Mouse (Mus musculus) liver, embryonic 14.5 days (tissue): Measurements from ENCODE around the gene Sh3tc1. TPM values are rescaled to one million over a fixed set of nuclear protein-coding genes. Genes with fewer than 3 reads are reported as not detected.

Experiments
- ATAC-seq: fragments of 200-750 bp; cut with Nextera tagmentation; 2 replicates; pipeline ENCODE4 v1.8.0; 2017; ENCODE audit warnings: moderate number of reproducible peaks, mild to moderate bottlenecking, moderate library complexity; ENCODE audit not compliant: insufficient read depth
- DNase-seq, 3 experiments: peaks; one replicate each; pipeline ENCODE4 v3.0.0-alpha.2; 2012 to 2013; ENCODE audit warnings: low read depth in 3 of 3, low spot score in 3 of 3
- H3K27ac ChIP-seq: fragments of 300-500 bp; sonication (generic); 2 replicates; pipeline ENCODE4 v1.5.1; 2014; ENCODE audit warnings: moderate library complexity, mild to moderate bottlenecking, control low read depth, inconsistent platforms
- H3K27me3 ChIP-seq: fragments of 300-500 bp; sonication (generic); 2 replicates; pipeline ENCODE4 v1.6.1; 2014; ENCODE audit warnings: mild to moderate bottlenecking, low read length, moderate library complexity; ENCODE audit not compliant: control insufficient read depth, insufficient read depth
- H3K36me3 ChIP-seq: fragments of 300-500 bp; sonication (generic); replicated peaks from 2 replicates; pipeline ENCODE4 v1.6.1; 2014; ENCODE audit warnings: low read depth; ENCODE audit not compliant: control insufficient read depth, insufficient read depth
- H3K4me1 ChIP-seq, 2 experiments: fragments of 200-500 bp in 1 of 2; fragments of 300-500 bp in 1 of 2; sonication (generic) in 1 of 2; replicated peaks; 2 replicates each; pipeline ENCODE4 v1.6.1; 2012 to 2014; ENCODE audit warnings: antibody characterized with exemption in 1 of 2, inconsistent platforms in 1 of 2, low read length in 1 of 2; ENCODE audit not compliant: control insufficient read depth in 2 of 2, insufficient read depth in 2 of 2
- H3K4me2 ChIP-seq: fragments of 300-500 bp; sonication (generic); 2 replicates; pipeline ENCODE4 v1.6.1; 2014; ENCODE audit warnings: low read depth, mild to moderate bottlenecking, control low read depth, moderate library complexity
- H3K4me3 ChIP-seq, 2 experiments: fragments of 200-500 bp in 1 of 2; fragments of 300-500 bp in 1 of 2; sonication (generic) in 1 of 2; 2 replicates each; pipeline ENCODE4 v1.5.1; 2012 to 2014; ENCODE audit warnings: low read depth in 2 of 2, low read length in 2 of 2, mild to moderate bottlenecking in 2 of 2, control low read depth in 1 of 2, inconsistent platforms in 1 of 2, moderate library complexity in 1 of 2; ENCODE audit not compliant: insufficient read depth in 1 of 2
- H3K9ac ChIP-seq: fragments of 300-500 bp; sonication (generic); replicated peaks from 2 replicates; pipeline ENCODE4 v1.6.1; 2014; ENCODE audit warnings: mild to moderate bottlenecking, control low read depth, moderate library complexity
- H3K9me3 ChIP-seq: fragments of 300-500 bp; sonication (generic); 2 replicates; pipeline ENCODE4 v1.6.1; 2016; ENCODE audit warnings: low read length, mixed read lengths; ENCODE audit not compliant: control insufficient read depth
- CTCF ChIP-seq: IDR thresholded peaks from 2 replicates; pipeline ENCODE4 v1.5.1; 2016; ENCODE audit warnings: antibody characterized with exemption, low read depth, control low read depth
- EP300 ChIP-seq: IDR thresholded peaks from 2 replicates; pipeline ENCODE4 v1.6.1; 2016; ENCODE audit warnings: antibody characterized with exemption, low read depth
- whole genome bisulfite sequencing: fragments of 180-500 bp; shearing (Covaris S2); extraction: QIAGEN DNeasy Blood & Tissue Kit; methylation state at CpG from one replicate; pipeline ENCODE4 v1.1.7; 2014; ENCODE audit not compliant: insufficient replicate concordance; 5-methylcytosine and 5-hydroxymethylcytosine counted together
- polyA plus RNA-seq, 2 experiments: library from polyadenylated mRNA; depleted of rRNA in 1 of 2; stranded (reverse) in 1 of 2; unstranded in 1 of 2; fragments of >200 nt; fragmentation: Nextera tagmentation in 1 of 2; extraction: Ambion mirVana in 1 of 2; gene quantifications; 2 replicates each; pipeline versions ENCODE4 v1.2.1 to v1.2.3; 2012 to 2014

The Sh3tc1 gene
- polyA plus RNA-seq, 2 experiments = 0.93 to 1.8 TPM

DNA sequence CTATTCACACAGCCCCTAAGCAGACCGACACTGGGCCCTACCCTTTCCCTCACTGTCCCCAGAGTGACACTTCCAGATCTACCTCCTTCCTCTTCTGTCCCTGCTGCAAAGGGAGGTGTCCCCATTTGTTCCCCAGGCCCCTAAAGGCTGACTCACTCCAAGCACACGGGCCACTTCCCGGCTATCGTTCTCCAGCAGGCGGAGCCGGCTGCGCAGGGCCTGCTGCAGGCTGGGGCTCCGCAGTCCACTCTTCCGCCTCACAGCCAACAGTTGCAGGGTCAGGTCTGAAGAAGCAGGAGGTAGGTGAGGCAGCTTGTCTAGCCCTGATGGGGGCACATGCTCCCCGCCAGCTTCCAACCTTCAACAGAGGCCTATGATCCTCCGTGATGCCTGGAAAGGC, 21.0 kb downstream of the Sh3tc1 start:
- Histone ChIP-seq H3K27me3 (no peaks in the 10 kb centered on the region), H3K27ac (no peak overlapping the region), H3K36me3 (no peaks in the 10 kb centered on the region), H3K9me3 (no peaks in the 10 kb centered on the region), H3K4me3 (no peak overlapping the region), H3K4me1 (peaks cover 0 to 8% of the 10 kb centered on the region in 2 experiments; a peak in 2 of 4 replicates), H3K4me2 (no peak overlapping the region), H3K9ac (no peak overlapping the region)
- ATAC-seq = no peak
- no peak for DNase-seq
- TF ChIP-seq EP300 = no peak
- no peak for TF ChIP-seq CTCF
- WGBS = 76% methylated on average over 11 of the region's 11 CpGs

DNA sequence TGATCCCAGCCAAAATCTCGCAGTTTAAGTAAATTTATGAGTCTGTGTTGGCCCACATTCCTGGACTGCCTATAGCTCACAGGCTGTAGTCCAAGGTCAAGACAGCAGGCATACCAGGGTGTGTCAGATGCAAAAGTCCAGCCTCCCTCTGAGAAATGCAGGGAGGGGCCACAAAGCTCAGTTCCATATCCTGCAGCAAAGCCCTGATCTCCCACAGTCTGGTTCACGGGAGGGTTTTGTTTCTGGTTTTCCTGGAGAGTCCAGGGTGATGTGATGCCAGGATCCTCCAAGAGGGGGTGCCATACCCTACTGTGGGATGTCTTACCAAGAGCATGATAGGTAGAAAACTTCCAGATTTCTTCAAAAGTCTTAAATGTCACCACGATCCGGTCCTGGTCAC, 21.8 kb downstream of the Sh3tc1 start:
- no peaks in the 10 kb centered on the region for H3K27me3 ChIP-seq
- ATAC-seq (no peak), DNase-seq (no peak)
- peaks cover 0 to 8% of the 10 kb centered on the region in 2 experiments; a peak in 2 of 4 replicates for H3K4me1 ChIP-seq
- no peak overlapping the region for H3K9ac ChIP-seq
- H3K9me3 ChIP-seq = no peaks in the 10 kb centered on the region
- no peak overlapping the region for H3K4me2 ChIP-seq
- no peak overlapping the region for H3K4me3 ChIP-seq
- 50% methylated on average over 4 of the region's 4 CpGs for WGBS
- H3K27ac ChIP-seq = no peak overlapping the region
- H3K36me3 ChIP-seq = no peaks in the 10 kb centered on the region
- TF ChIP-seq EP300 (no peak), CTCF (peak; percentile 39)

DNA sequence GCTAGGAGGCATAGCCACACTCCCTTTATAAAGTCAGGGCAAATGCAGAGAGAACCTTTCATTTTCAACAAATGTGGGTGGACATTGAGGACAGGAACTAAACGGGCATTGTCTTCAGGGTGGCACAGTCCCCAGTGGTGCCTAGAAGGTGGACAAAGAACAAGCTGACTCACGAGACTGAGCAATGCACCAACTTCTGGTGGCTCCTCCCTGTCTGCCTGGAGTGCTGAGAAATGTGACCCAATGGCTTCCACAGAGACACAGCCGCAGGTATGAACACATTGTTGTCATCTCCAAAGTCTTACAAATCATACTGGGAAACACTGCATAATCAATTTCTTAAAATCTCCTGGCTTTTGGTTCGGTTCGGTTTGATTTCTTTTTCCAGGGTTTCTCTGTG, 22.3 kb downstream of the Sh3tc1 start:
- ATAC-seq (no peak), DNase-seq (no peak)
- TF ChIP-seq EP300 (no peak), CTCF (no peak)
- no peak overlapping the region for H3K4me2 ChIP-seq
- no peak overlapping the region for H3K27ac ChIP-seq
- H3K27me3 ChIP-seq = no peaks in the 10 kb centered on the region
- 48% methylated on average over 5 of the region's 5 CpGs for WGBS
- no peak overlapping the region for H3K4me3 ChIP-seq
- H3K4me1 ChIP-seq = peaks cover 0 to 7% of the 10 kb centered on the region in 2 experiments; a peak in 2 of 4 replicates
- no peaks in the 10 kb centered on the region for H3K36me3 ChIP-seq
- no peak overlapping the region for H3K9ac ChIP-seq
- H3K9me3 ChIP-seq = no peaks in the 10 kb centered on the region

DNA sequence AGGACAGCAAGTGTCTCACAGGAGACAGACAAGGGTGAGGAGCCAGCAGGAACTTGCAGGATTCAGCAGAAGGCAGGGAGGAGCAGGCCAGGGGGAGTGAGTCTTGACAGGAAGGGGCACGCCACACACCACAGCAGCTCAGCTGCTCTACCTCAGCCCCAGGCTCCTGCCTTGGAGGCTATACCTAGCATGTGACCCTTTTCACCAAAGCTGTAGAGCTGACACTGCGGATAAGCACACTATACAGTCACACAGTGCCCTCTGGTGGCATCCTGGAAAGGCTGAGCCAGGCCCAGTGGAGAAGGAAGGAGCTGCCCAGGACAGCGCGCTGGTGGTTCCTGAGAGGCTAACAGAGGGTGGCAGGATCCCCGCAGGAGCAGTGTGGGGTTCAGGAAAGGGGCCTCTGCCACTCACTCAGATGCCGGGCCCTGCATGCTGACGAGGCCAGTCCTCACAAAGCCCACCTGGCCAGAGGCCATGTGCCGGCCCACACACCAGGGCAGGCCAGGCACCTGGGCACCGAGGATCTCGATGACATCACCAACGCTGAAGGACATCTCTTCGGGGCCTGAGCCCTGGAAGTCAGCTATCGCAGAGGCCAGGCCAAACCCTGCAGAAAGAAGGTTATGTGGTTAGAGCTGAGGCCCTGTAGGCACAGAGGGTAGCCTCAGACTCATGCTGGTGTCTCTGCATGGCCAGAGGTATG, 26.0 kb downstream of the Sh3tc1 start:
- WGBS = 54% methylated on average over 13 of the region's 13 CpGs
- no peak overlapping the region for H3K4me3 ChIP-seq
- H3K4me2 ChIP-seq = no peak overlapping the region
- H3K36me3 ChIP-seq = no peaks in the 10 kb centered on the region
- peak; percentile 81 for TF ChIP-seq CTCF
- no peak for TF ChIP-seq EP300
- ATAC-seq (peak; percentile 35; the same call in 1 of the 2 replicates), DNase-seq (peak in 1 of 3 experiments; percentile 14)
- H3K9me3 ChIP-seq = no peaks in the 10 kb centered on the region
- H3K27me3 ChIP-seq = no peaks in the 10 kb centered on the region
- H3K27ac ChIP-seq = no peak overlapping the region
- no peaks in the 10 kb centered on the region for H3K4me1 ChIP-seq
- H3K9ac ChIP-seq = no peak overlapping the region

DNA sequence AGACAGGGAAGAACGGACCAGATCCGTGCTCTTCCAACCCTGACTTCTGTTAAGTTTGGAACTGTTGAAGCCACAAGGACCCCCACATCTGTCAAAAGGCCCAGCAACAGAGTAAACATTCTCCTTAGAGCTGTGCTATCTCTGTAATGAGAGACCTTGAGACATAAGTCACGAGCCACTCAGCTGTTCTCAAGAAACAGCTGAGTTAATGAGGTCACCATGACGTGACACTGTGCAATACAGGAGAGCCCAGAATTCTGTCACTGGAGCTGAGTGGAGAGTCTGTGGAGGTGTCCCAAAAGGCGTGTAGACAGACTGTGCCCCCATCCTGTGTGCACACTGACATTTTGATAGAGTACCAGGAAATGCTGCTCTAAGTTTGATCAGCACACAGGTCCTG, 27.3 kb downstream of the Sh3tc1 start:
- 58% methylated on average over 5 of the region's 5 CpGs for WGBS
- no peak for TF ChIP-seq EP300
- no peak for TF ChIP-seq CTCF
- H3K9ac ChIP-seq = no peak overlapping the region
- no peak for ATAC-seq
- H3K27ac ChIP-seq = no peak overlapping the region
- H3K9me3 ChIP-seq = no peaks in the 10 kb centered on the region
- no peaks in the 10 kb centered on the region for H3K27me3 ChIP-seq
- H3K4me3 ChIP-seq = no peak overlapping the region
- H3K4me1 ChIP-seq = no peaks in the 10 kb centered on the region
- DNase-seq = no peak
- no peak overlapping the region for H3K4me2 ChIP-seq
- no peaks in the 10 kb centered on the region for H3K36me3 ChIP-seq
